Mouse (Mus musculus) kidney, adult 8-10 months (tissue): ENCODE results near the gene Hs6st2.

Experiments used
- DNase-seq, 2 experiments: peaks; one replicate each; pipeline ENCODE4 v3.0.0; 2022

The Hs6st2 gene

DNA sequence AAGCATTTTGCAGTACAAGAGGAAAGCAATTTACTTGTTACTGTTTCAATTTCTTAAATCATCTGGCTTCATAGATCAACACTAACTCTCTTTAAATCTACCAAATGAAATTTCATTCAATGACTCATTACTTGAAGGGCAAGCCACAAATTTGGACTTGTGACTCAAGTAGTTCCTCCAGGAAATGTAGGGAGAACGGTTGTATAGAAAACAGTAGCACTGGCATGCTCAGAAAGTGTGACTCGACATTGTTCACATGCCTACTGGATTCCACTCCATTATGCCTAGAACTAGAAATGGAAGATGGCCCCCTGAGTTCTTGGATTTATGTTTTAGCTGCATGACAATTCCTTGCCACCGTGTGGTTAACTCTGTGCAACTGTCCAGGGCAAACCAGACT is 100.0 kb downstream of the Hs6st2 start:
- DNase-seq: no peak

DNA sequence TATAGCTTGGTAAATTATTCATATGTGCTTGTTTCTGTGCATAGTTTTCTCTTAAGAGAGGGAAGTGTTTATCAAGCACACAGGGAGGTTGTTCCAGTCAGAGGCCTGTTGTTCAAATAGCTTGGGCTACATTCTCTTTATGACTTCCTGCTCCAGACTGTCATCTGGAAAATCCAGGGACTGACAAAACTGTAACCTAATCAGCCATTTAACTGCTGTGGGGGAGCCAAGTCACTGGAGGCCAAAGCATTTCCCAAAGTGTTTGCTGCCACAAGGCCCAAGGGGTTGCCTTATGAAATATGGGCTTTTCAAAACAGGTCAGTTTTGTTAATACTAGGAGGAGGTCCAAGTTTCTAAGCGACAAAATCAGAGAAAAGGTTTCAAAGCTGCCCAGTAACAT is 119.8 kb downstream of the Hs6st2 start:
- peak; percentile 1 to 2 for DNase-seq

DNA sequence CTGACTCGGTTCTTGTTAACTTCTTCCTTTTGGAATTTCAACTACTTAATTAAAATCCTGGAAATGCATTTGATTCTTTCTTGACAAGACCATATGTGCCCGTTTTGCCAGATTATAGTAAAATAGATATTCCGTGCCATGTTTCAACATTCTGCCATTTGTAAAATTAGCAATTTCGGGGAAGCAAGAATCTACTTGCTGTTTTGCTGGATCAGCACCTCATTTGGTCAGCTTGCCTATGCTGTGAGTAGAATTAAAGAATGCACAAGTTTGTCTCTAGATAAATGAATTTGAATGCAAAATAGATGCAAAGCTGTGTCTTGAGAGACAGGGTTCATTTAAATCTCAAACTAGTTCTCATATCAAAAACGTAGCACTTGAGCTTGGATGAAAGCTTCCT is 142.0 kb downstream of the Hs6st2 start:
- DNase-seq: no peak

DNA sequence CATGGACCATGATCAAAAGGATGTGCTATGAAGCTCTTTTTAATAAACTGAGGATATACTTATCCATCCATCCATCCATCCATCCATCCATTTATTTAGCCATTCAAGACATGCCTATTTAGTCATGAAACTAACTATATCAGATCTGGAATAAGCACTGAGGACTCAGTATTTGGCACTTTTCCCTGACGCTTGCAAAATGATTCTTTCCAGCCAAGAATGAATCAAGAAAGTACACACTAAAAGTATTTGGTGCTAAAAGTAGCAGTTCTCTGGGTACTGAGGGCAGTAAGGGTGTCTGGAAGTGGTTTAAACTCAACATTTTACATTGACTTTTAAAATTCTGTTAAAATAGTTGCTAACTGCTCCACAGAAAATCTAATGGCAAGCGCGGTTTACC is 144.6 kb downstream of the Hs6st2 start:
- DNase-seq: no peak

DNA sequence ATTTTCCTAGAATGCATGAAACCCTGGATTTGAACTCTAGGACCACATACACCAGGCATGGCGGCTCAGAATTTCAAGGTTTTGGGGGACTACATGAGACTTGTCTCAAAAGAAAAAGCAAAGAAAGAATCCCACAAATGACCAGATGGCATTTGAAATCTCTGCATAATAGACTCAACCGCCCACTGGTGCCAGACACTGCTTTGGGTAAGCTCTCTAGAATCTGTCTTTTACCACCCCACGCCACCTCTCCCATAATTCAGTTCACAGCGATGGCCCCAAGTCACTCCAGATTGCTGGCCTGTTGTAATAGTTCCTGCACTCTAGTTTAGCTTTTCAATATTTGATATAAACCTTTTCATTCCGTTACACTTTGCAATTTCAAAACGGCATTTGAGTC is 146.4 kb downstream of the Hs6st2 start:
- DNase-seq: no peak

DNA sequence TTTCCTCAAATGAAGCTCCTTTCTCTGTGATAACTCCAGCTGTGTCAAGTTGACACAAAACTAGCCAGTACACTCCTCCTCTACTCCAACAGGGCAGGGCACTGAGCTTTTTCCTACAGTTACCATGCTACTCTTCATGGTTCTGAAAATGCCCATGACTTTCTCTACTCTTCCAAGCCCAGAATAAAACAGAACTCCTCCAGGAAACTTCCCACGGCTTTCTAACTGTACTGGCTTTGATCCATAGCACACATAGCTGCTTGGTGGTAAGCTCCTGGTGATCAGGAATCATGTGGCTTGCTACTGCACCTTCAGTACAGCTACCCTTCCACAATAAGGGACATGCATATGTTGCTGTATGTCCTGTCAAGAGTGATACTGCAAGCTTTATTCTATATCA is 150.5 kb downstream of the Hs6st2 start:
- no peak for DNase-seq

DNA sequence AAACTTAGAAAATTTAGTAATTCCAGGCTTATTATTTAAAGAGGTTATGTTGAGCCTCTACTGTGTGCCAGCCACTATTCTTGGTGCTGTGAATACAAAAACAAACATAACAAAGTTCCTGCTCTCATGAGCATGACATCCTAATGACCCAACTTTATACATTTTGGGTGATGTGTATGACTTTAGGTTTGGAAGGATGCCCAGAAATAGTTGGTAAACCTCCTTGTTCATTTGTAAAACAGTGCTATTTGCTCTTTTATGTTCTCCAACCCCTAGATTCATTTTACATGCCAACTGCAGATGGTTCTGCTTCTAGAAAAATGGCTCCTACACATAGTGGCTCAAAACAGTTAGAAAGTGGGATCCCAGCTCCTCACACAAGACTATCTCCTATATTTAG is 153.1 kb downstream of the Hs6st2 start:
- DNase-seq: no peak

DNA sequence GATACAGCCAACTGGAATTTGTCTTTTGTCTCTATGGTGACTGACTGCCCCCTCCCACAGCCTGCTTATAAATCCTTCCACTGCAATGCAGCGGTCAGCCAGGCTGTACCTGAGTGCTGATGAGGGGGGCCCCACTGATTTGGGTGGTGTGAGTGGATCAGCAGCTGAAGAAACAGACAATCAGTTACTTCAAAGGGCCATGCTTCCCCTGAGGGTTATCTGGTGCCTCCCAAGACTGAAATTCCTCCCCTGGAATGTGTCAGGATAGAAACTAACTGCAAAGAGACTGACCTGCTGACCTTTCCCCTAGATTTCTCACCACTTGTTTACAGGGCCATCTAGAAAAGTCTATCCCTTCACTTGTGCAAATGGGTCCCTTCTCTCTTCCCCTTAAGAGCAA is 166.8 kb downstream of the Hs6st2 start:
- peak in 1 of 2 experiments; percentile 1 for DNase-seq

DNA sequence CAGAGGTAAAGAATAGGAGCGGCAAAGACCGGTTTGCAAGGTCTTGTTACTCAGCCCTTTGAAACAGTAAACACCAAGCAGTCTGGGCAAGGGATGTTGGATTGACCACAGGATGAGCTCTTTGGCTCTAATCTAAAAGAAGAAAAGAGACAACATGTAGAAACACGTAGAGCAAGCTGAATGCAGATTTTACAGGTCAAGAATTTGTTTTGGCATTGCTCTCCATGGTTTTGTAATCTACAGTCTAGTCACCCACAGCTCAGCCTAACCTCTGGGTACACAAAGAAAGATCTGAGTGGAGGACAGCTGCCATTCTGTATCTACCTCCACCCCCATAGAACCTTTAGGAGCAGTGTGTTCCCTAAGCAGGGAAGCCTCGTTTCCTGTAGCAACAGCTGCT is 175.1 kb downstream of the Hs6st2 start:
- DNase-seq: no peak

DNA sequence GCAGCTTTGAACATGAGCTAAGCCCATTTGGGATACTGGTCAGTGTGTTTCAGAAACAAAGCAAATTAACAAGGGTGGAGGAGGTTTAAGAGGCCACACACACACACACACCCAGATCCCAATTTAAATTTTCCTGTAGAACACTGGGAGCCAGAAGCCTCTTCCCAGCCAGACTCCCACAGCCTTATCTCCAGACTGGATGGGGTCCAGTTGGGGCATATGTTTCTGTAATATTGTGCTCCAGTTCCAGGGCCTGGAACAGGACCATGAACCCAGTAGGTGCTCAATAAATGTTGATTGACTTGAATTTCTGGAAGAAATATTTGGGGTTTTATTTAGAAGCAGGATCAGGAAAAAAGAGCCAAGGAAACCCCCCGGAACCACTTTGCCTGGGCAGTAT is 176.0 kb downstream of the Hs6st2 start:
- no peak for DNase-seq

DNA sequence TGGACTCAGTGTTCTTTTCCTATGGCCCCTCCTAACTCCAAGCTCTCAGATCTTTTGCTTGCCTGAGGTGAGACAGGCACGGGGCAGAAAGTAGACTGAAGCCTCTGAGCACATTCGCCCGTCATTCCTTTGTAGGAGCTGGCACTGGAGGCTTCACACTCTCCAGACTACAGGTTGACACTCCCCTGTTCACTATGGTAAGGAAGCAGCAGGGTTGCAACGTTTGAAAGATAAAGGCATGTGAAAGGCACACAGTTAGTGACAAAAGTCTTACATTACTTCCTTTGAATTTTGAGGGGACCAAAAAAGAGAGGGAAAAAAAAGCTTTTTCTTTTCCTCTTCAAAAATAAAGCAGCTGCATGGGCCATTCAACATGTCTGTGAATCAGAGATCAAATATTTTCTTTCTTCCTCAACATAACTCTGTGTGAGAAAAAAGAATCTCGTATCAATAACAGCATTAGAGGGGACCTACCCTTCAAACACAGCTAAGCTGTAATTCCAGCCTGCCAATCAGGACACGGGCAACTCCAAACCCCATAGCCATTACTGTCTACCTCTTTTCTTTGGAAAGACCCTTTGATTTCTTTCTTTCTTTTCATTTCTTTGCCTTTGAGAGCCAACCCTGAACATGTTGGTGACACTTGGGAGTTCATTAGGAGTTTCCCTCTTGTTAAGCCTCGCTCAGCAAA is 177.7 kb downstream of the Hs6st2 start:
- no peak for DNase-seq

DNA sequence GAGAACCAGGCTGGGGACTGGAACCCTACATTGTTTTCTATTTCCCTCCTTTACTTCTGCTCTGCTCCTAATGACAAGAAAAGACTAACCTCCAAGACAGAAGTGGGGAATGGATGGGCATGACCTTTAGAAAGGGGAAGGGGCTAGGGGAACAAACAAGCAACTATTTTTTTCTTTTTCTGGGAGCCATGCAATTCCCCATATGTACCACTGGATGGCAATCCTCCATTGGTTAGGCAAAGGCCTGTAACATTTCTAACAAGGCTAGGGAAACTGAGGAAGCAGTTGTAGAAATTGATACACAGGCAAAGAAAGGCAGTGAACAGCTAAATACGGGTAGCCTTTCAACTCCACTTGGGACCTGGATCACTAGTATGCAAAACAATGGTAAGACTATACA is 183.8 kb downstream of the Hs6st2 start:
- no peak for DNase-seq

DNA sequence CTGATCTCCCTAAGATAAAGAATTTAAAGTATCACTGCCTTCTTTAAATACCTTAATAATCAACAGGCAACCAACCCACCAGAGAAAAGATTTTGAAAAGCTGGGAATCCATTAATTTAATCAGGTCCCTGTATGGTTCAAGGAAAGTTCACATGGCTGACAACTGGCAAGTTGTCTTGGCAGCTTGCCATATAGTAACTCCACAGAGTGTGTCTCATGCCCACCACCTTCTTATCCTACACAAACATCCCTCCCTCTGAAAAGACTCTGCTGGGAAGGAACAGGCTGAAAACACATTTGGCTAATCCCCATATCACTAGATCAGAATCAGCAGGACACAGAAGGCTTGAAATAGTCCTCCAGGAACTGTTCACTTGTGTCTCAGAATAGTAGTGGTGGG is 193.3 kb downstream of the Hs6st2 start:
- no peak for DNase-seq

DNA sequence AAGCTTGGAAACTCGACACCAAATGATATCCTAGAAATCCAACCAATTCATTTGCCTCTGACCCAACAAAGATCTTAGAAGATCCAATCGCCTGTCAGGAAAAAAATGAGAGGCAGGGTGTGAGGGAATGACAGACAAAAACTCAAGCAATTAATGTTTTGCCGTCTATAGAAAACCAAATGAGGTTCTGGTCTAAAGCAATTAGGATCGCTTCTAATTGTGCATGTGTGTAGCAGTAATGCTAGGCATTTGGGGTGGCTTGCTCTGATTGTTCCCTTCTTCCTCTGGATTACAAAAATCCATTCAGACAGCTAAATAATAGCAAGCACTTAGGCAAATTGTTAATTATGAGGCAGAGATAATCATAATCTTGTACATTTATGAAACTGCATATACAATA is 212.2 kb downstream of the Hs6st2 start:
- no peak for DNase-seq

DNA sequence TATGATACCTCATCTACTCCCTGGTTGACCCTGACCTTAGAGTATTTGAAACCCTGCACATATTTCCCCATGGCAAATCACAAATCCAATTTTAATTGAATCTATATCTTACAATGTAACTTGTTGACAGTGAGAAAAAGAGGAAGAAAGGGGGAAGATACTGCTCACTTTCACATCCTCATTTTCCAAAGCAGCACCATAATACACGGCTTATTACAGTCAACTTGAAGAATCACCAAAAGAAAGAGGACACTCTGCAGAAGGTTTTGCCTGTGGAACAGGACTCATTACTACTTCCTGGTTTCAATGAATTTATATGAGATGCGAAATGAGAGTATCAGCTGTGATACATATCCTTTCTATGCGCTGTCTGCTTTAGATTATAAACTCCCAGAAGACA is 220.2 kb downstream of the Hs6st2 start:
- DNase-seq: no peak

DNA sequence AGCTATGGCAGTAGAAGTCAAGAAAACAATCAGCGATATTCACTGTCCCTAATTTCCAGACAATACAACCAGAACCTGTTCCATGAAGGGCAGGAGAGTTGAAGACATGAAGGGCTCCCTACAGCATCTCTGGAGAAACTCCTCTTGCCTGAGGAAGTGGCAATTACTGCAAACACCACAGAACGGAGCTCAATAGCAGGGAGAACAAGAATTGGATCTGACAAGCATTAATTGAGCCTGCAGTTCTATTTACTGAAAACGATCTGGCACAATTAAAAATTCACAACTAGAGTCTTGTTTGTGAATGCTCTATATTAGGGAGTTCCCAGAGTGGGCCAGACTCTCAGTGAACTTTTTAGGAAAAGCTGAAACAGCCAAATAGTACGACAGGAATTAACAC is 238.3 kb downstream of the Hs6st2 start:
- DNase-seq: no peak

DNA sequence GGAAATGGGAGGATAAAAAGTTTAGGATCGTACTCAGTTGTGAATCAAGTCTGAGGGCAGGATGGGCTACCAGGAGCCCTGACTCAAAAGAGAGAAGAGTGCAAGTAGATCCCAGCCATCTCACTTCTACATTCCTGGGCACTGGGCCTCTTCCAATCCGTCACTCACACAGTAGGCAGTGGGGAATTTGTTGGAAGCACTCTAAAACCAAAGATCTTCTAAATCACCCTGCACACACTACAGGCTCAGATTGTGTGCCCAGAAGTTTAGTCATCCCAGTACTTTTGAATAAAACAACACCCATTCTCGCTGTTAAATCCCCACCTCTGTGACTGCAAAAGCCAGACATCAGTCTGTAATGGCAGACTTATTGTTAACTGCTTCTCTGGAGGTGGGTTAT is 249.9 kb downstream of the Hs6st2 start:
- DNase-seq: no peak

DNA sequence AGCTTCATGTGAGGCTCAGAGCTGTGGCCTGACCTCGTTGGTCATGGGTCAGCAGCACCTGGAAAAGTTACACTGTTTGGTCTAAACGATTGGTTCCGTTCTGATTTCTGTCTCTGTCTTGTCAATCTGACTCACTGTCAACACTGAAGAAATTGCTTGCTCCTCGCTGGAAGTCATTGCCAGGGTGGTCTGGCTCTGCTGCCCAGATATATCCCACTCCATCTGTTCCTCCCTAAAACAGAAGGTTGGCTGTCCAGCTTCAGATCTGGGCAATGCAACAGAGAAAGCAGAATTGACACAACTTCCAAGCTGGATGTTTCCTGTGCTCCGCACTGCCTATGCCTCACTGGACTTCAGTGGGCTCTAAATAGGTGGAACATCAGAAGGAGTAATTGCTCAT is 256.6 kb downstream of the Hs6st2 start:
- DNase-seq: no peak

DNA sequence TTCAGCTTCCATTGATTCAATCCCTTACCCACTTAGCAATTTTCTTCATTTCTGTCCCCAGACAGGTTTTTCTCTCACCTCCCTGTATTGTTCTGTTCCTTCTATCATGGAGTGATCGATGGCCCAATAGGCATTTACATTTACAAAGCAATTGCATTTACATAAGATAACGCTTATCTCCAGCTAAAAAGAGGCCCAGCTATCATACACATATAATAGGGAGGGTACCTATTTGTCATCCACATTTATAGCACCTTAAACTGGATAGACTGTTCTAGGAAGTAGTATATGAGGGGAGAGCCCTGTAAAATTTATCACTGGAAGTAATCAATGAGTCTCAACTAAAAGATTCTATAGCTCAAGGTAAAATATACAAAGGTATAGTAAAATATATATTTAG is 271.4 kb downstream of the Hs6st2 start:
- no peak for DNase-seq

DNA sequence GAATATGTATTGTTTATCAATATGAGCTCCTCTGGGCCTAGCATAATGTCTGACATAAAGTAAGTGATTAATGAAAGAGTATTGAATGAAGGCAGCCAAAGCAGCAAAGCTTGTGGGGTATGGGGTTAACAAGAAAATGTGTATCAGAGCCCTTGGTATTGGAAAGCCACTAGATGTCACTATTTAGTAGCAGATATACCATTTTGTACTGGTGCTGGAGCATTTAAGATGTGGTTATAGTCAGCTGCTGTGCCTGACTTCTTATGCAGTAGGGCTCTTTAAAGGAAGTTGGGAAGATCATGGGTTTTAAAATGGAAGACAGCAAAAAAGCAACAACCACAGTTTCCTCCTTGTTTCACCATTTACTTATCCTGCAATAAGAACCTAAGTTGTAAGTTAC is 284.2 kb downstream of the Hs6st2 start:
- peak in 1 of 2 experiments; percentile 10 for DNase-seq

DNA sequence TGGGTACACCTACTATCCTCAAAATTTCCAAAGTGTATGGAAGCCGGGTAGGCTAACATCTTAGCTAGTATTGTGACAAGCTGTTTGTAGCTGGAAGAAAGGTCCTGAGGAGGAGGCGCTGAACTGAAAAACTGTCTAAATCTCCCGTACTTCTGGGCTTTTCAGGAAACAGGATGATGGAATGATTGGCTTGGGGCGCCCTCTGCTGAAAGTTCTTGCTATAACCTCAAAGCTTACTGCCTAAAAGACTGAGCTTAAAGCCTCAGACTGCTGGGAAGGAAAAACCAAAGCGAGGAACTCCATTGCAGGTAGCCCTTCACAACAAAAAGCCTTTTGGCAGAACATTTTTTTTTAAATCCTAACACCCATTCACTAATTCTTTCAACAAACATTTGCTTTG is 307.0 kb downstream of the Hs6st2 start:
- peak; percentile 38 to 71 for DNase-seq

DNA sequence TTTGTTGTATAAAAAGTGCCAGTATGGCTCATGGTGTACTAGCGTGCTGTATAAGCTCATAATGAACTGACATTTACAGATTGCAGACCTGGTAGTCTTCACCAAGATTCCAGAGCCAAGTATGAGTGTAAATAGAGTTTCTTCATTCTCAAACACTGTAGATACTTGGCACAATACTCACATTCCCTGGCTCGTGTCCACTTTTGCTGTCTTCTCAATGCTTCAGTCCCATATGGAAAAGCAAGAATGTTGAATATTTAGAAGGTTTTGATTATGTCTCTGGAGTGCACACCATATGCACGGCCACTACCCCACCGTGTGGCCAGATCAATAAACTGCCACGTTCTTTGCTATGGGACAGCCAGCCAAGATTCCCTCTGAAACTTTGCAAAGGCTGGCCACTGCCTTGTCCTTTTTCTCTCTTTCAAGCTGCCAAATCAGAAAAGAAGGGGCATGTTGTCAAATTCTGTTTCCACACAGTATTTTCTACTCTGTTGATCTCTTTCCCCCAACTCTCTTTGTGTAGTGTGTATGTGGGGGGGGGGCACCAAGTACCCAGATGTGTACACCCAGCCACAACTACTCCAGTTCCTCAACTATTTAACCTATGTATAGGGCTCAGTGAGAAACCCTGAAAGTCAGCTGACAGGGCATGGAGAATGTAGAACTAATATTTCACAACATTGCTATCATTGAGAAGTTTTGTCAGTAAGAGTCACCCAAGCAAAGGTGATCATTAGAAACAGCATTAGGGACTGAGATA is 309.0 kb downstream of the Hs6st2 start:
- no peak for DNase-seq

DNA sequence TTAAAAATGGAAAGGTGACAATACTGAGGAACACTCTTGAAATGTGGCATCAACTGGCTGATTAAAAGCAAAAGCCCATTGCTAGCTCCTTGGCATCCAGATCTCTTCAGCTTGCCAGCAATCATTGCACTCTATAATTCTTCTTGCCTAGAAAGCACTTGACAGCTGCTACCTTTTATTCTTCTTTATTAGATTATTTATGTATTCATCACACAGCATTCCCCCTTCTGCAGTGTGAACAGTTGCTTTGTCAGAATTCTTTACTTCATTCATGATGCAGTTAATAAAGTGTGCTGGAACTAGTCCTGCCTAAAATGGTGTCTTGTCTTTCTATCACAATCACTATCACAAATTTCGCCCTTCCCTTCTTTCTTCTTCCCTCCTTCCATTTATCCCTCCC is 332.0 kb downstream of the Hs6st2 start:
- DNase-seq: no peak

DNA sequence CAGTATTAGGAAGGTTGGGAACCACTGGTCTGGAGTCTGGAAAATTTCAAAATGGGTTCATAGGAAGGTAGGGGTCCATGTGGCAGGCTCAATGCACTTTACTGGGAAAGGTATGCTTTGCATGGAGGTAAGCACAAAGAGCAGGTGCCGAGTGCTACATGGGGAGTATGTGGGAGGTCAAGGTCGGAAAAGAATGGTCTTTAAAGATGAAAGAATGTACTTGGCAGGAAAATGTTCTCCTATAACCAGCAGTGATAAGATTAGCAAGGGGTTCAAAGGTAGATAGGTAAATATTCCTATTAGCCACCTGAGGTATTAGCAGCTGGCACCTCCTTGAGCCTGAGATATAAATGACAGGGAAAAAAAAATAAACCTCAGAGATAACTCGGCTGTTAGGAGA is 338.1 kb downstream of the Hs6st2 start:
- no peak for DNase-seq
